ENCODE assay signal across 23 mouse cellular contexts in the genomic region with DNA sequence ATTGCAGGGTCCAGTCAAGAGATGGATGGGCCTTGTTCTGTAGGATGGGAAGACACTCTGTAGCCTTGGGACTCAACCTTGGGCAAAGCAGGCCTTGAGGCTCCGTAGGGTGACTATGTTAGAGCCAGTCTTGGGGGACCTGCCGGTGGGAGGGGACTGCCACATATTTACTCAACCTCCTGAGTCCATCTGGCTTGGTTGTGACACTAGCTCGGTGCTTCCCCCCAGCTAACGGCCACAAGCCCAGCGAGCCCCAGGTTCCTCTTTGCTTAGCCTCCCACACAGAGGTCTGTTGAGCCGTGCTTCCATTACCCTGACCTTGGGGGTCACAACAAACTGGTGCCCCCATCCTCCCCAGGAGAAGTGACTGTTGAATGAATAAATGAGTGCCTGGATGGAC. TPM values are rescaled to one million over a fixed set of nuclear protein-coding genes. Genes with fewer than 3 reads are reported as not detected.
DNase-seq lines count a peak whose midpoint lies in the region; ATAC-seq and TF ChIP-seq lines count a peak whose summit lies in the region.
"Had no signal": no experiment of that assay in that cellular context is flagged by ENCODE, and none has a peak within 500 bp of the region (broad histone marks: within the 10 kb centered on the region; RNA-seq: fewer than 3 reads in every experiment).

No protein-coding gene starts in this region.

- no peaks in the 10 kb centered on the region for H3K36me3 ChIP-seq in liver, postnatal 0 days (replicated peaks; ENCODE audit: insufficient read depth, low read length)
- no peaks in the 10 kb centered on the region for H3K36me3 ChIP-seq in midbrain, embryonic 15.5 days (replicated peaks)
- H3K36me3 ChIP-seq: forebrain, embryonic 10.5 days; hindbrain, embryonic 15.5 days; limb, embryonic 13.5 days; lung, embryonic 15.5 days; midbrain, embryonic 13.5 days; neural tube, embryonic 12.5 days had no signal

- H3K27me3 ChIP-seq in liver, postnatal 0 days (ENCODE audit: insufficient read depth, low read length) = no peaks in the 10 kb centered on the region
- no peaks in the 10 kb centered on the region for H3K27me3 ChIP-seq in midbrain, embryonic 15.5 days (replicated peaks)
- H3K27me3 ChIP-seq: hindbrain, embryonic 15.5 days; limb, embryonic 13.5 days; lung, embryonic 15.5 days; midbrain, embryonic 13.5 days; neural tube, embryonic 12.5 days had no signal

- H3K9ac ChIP-seq in liver, postnatal 0 days (replicated peaks) = no peak overlapping the region
- no peak overlapping the region for H3K9ac ChIP-seq in midbrain, embryonic 15.5 days
- H3K9ac ChIP-seq: forebrain, postnatal 0 days; hindbrain, embryonic 15.5 days; limb, embryonic 13.5 days; lung, embryonic 15.5 days; midbrain, embryonic 13.5 days; neural tube, embryonic 12.5 days had no signal

- H3K27ac ChIP-seq in liver, postnatal 0 days (ENCODE audit: low read depth) = peak overlapping the region; percentile 66
- no peak overlapping the region for H3K27ac ChIP-seq in midbrain, embryonic 15.5 days
- H3K27ac ChIP-seq: forebrain, embryonic 10.5 days; hindbrain, embryonic 15.5 days; limb, embryonic 13.5 days; lung, embryonic 15.5 days; midbrain, embryonic 13.5 days; neural tube, embryonic 12.5 days had no signal

- no peaks in the 10 kb centered on the region for H3K9me3 ChIP-seq in liver, postnatal 0 days (ENCODE audit: low read length)
- no peaks in the 10 kb centered on the region for H3K9me3 ChIP-seq in midbrain, embryonic 15.5 days
- H3K9me3 ChIP-seq: forebrain, embryonic 10.5 days; hindbrain, embryonic 15.5 days; limb, embryonic 13.5 days; lung, embryonic 15.5 days; midbrain, embryonic 13.5 days; neural tube, embryonic 12.5 days had no signal

- TF ChIP-seq CTCF in liver, postnatal 0 days (IDR thresholded peaks at IDR 0.05; ENCODE audit: low read depth) = no peak

- H3K4me3 ChIP-seq in liver, postnatal 0 days (ENCODE audit: low read depth, low read length) = no peak overlapping the region
- no peak overlapping the region for H3K4me3 ChIP-seq in midbrain, embryonic 15.5 days
- H3K4me3 ChIP-seq: forebrain, embryonic 10.5 days; hindbrain, embryonic 15.5 days; limb, embryonic 13.5 days; lung, embryonic 15.5 days; midbrain, embryonic 13.5 days; neural tube, embryonic 12.5 days had no signal

- H3K4me2 ChIP-seq in liver, postnatal 0 days (ENCODE audit: low read depth, low read length) = no peak overlapping the region
- H3K4me2 ChIP-seq in midbrain, embryonic 15.5 days = no peak overlapping the region
- H3K4me2 ChIP-seq: hindbrain, embryonic 15.5 days; limb, embryonic 13.5 days; lung, embryonic 15.5 days; midbrain, embryonic 13.5 days; neural tube, embryonic 12.5 days had no signal

- H3K4me1 ChIP-seq in liver, postnatal 0 days (ENCODE audit: insufficient read depth) = peaks cover 10% of the 10 kb centered on the region
- no peaks in the 10 kb centered on the region for H3K4me1 ChIP-seq in midbrain, embryonic 15.5 days
- H3K4me1 ChIP-seq: hindbrain, embryonic 15.5 days; limb, embryonic 13.5 days; midbrain, embryonic 13.5 days; neural tube, embryonic 12.5 days had no signal

- TF ChIP-seq EP300 in liver, postnatal 0 days (IDR thresholded peaks at IDR 0.05; ENCODE audit: low read depth) = no peak

- DNase-seq in spleen, postnatal 36 days (ENCODE audit: low spot score in 2 of 2) = peak; percentile 35 to 43
- no peak for DNase-seq in spleen, postnatal 14 days (ENCODE audit: low spot score in 2 of 2)
- DNase-seq in liver, postnatal 0 days = peak; percentile 44
- DNase-seq in cerebellum, postnatal 10 days = no peak
- no peak for DNase-seq in layer of hippocampus, adult 18-20 months (ENCODE audit: low spot score in 2 of 2)
- DNase-seq: adrenal gland, postnatal 14 days; cerebellum, adult 9-11 months; forebrain, postnatal 0 days; gastrocnemius, postnatal 36 days; kidney, postnatal 36 days; layer of hippocampus, adult 9-11 months had no signal

- ATAC-seq in common myeloid progenitor, adult 5-6 weeks (replicated peaks; ENCODE audit: low read depth, poor library complexity, severe bottlenecking) = peak; percentile 80
- ATAC-seq in liver, postnatal 0 days = peak; percentile 26
- ATAC-seq in neutrophil, adult 5-6 weeks (ENCODE audit: extremely low read depth, insufficient number of reproducible peaks, low FRiP score, poor library complexity, severe bottlenecking) = peak; percentile 75
- ATAC-seq in midbrain, embryonic 15.5 days (replicated peaks) = no peak
- ATAC-seq: forebrain, postnatal 0 days; intestine, postnatal 0 days; midbrain, embryonic 13.5 days had no signal

- 27% methylated on average over 6 of the region's 6 CpGs for WGBS in liver, postnatal 0 days (ENCODE audit: insufficient replicate concordance)
- 86% methylated on average over 6 of the region's 6 CpGs for WGBS in midbrain, embryonic 15.5 days

RNA-seq across cellular contexts. Expression of a gene that starts 12.6 kb away (rescaled TPM):
- total RNA-seq in common myeloid progenitor, adult 5-6 weeks (2017) = 76.9 and 90.2 TPM in 2 replicates
- 131 and 146 TPM in 2 replicates for polyA plus RNA-seq in liver, postnatal 0 days (2015; fragmentation: Nextera tagmentation; extraction: Ambion mirVana)
- 78.1 and 87.3 TPM in 2 replicates for total RNA-seq in neutrophil, adult 5-6 weeks (2017)
- polyA plus RNA-seq in midbrain, embryonic 15.5 days (2015; fragmentation: Nextera tagmentation; extraction: Ambion mirVana) = 91.1 and 99.0 TPM in 2 replicates
- total RNA-seq in layer of hippocampus, adult 18-20 months (2021) = 100 to 1,000 TPM; 141 to 144 TPM

RNA-seq across cellular contexts. Expression of a gene that starts 19.8 kb away (rescaled TPM):
- 22.9 and 26.5 TPM in 2 replicates for total RNA-seq in common myeloid progenitor, adult 5-6 weeks (2017)
- polyA plus RNA-seq in liver, postnatal 0 days (2015; fragmentation: Nextera tagmentation; extraction: Ambion mirVana) = 13.0 and 14.5 TPM in 2 replicates
- total RNA-seq in neutrophil, adult 5-6 weeks (2017) = 0.98 and 1.4 TPM in 2 replicates
- polyA plus RNA-seq in midbrain, embryonic 15.5 days (2015; fragmentation: Nextera tagmentation; extraction: Ambion mirVana) = 9.1 and 9.9 TPM in 2 replicates
- 10 to 100 TPM; 12.5 to 15.4 TPM for total RNA-seq in layer of hippocampus, adult 18-20 months (2021)

RNA-seq across cellular contexts. Expression of a gene that starts 38.7 kb away (rescaled TPM):
- total RNA-seq in common myeloid progenitor, adult 5-6 weeks (2017) = 0.41 and 0.53 TPM in 2 replicates
- 0.07 and 0.16 TPM in 2 replicates for polyA plus RNA-seq in liver, postnatal 0 days (2015; fragmentation: Nextera tagmentation; extraction: Ambion mirVana)
- total RNA-seq in neutrophil, adult 5-6 weeks (2017) = 14.5 and 14.8 TPM in 2 replicates
- 0.05 TPM in 1 of 2 replicates, not detected in the other for polyA plus RNA-seq in midbrain, embryonic 15.5 days (2015; fragmentation: Nextera tagmentation; extraction: Ambion mirVana)
- 1 to 10 TPM; 1.0 to 1.5 TPM for total RNA-seq in layer of hippocampus, adult 18-20 months (2021)
- polyA plus RNA-seq: C2C12; embryonic facial prominence, embryonic 11.5 days; forebrain, embryonic 10.5 days; lung, embryonic 15.5 days; midbrain, embryonic 13.5 days; neural tube, embryonic 12.5 days had no signal

RNA-seq across cellular contexts. Expression of a gene that starts 58.1 kb away (rescaled TPM):
- total RNA-seq in common myeloid progenitor, adult 5-6 weeks (2017) = 42.5 and 44.4 TPM in 2 replicates
- polyA plus RNA-seq in liver, postnatal 0 days (2015; fragmentation: Nextera tagmentation; extraction: Ambion mirVana) = 22.4 and 23.0 TPM in 2 replicates
- total RNA-seq in neutrophil, adult 5-6 weeks (2017) = 102 and 111 TPM in 2 replicates
- 51.8 and 55.8 TPM in 2 replicates for polyA plus RNA-seq in midbrain, embryonic 15.5 days (2015; fragmentation: Nextera tagmentation; extraction: Ambion mirVana)
- total RNA-seq in layer of hippocampus, adult 18-20 months (2021) = 10 to 100 TPM; 58.4 to 60.6 TPM

Comparison
In these comparisons a context has a peak if more than half of its experiments do, and no peak if none do; other contexts are left out.
1. DNase-seq: peak in spleen, postnatal 36 days (2 of 2) and liver, postnatal 0 days (single experiment); none in spleen, postnatal 14 days (0 of 2), cerebellum, postnatal 10 days (0 of 2) and layer of hippocampus, adult 18-20 months (0 of 2).